Mouse (Mus musculus) urinary bladder, adult 2 months (tissue): Measurements from ENCODE around the gene Pdha2. TPM values are rescaled to one million over a fixed set of nuclear protein-coding genes. Genes with fewer than 3 reads are reported as not detected.

ENCODE experiments used
- DNase-seq: peaks from one replicate; pipeline ENCODE4 v3.0.0; 2022; ENCODE audit warnings: low spot score
- polyA plus RNA-seq: library from polyadenylated mRNA; depleted of rRNA; stranded (reverse); fragments of >200 nt; gene quantifications from 2 replicates; pipeline ENCODE4 v1.2.3, GENCODE M21; 2012; rRNA removed

Gene Pdha2
- not detected in 2 replicates for polyA plus RNA-seq

- DNase-seq, result no peak
Observed at GRCm38 (mm10) chr3:141212255-141212654, at the start of gene Pdha2. Pdha2 (minus strand) TSS chr3:141212355.

GRCm38 (mm10) chr3:141260518-141260917 lies 48.4 kb upstream of the Pdha2 start:
- DNase-seq, result no peak

GRCm38 (mm10) chr3:141251440-141251839 lies 39.3 kb upstream of the Pdha2 start:
- DNase-seq, result no peak

GRCm38 (mm10) chr3:141244725-141245298 lies 32.7 kb upstream of the Pdha2 start:
- no peak for DNase-seq

GRCm38 (mm10) chr3:141238071-141238470 lies 25.9 kb upstream of the Pdha2 start:
- DNase-seq, result no peak

GRCm38 (mm10) chr3:141229148-141229547 lies 17.0 kb upstream of the Pdha2 start:
- DNase-seq, result no peak

GRCm38 (mm10) chr3:141222339-141222738 lies 10.2 kb upstream of the Pdha2 start:
- no peak for DNase-seq

GRCm38 (mm10) chr3:141218561-141218960 lies 6.4 kb upstream of the Pdha2 start:
- DNase-seq, result no peak

GRCm38 (mm10) chr3:141216999-141217398 lies 4.8 kb upstream of the Pdha2 start:
- no peak for DNase-seq

GRCm38 (mm10) chr3:141216237-141216636 lies 4.1 kb upstream of the Pdha2 start:
- no peak for DNase-seq

- DNase-seq, result no peak
Observed at GRCm38 (mm10) chr3:141214789-141215188, 2.6 kb upstream of the Pdha2 start.

- DNase-seq, result no peak
Observed at GRCm38 (mm10) chr3:141214197-141214596, 2.0 kb upstream of the Pdha2 start.

- no peak for DNase-seq
Observed at GRCm38 (mm10) chr3:141211644-141212043, 511 bp downstream of the Pdha2 start.

- no peak for DNase-seq
Observed at GRCm38 (mm10) chr3:141201766-141202165, 10.4 kb downstream of the Pdha2 start.

- DNase-seq, result no peak
Observed at GRCm38 (mm10) chr3:141197308-141197861, 14.8 kb downstream of the Pdha2 start.

GRCm38 (mm10) chr3:141191653-141192052 lies 20.5 kb downstream of the Pdha2 start:
- DNase-seq, result no peak

GRCm38 (mm10) chr3:141190429-141190828 lies 21.7 kb downstream of the Pdha2 start:
- no peak for DNase-seq

GRCm38 (mm10) chr3:141160986-141161385 lies 51.2 kb downstream of the Pdha2 start:
- DNase-seq, result no peak
